Mouse (Mus musculus) limb, embryonic 14.5 days (tissue): ENCODE measurements around the gene Ano6. TPM values are rescaled to one million over a fixed set of nuclear protein-coding genes. Genes with fewer than 3 reads are reported as not detected.

ENCODE experiments used
- ATAC-seq: fragments of 200-750 bp; cut with Nextera tagmentation; 2 replicates; pipeline ENCODE4 v1.8.0; 2017; ENCODE audit warnings: low read depth, moderate number of reproducible peaks, moderate TSS enrichment; ENCODE audit not compliant: low FRiP score
- DNase-seq: peaks from one replicate; pipeline ENCODE4 v3.0.0-alpha.2; 2015; ENCODE audit warnings: low spot score
- H3K27ac ChIP-seq: fragments of 300-500 bp; sonication (generic); replicated peaks from 2 replicates; pipeline ENCODE4 v1.5.1; 2014; ENCODE audit warnings: low read depth, mild to moderate bottlenecking, low read length, moderate library complexity, mixed read lengths
- H3K27me3 ChIP-seq: fragments of 300-500 bp; sonication (generic); 2 replicates; pipeline ENCODE4 v1.6.1; 2014; ENCODE audit warnings: low read length, mixed read lengths; ENCODE audit not compliant: control insufficient read depth, insufficient read depth
- H3K36me3 ChIP-seq: fragments of 300-500 bp; sonication (generic); 2 replicates; pipeline ENCODE4 v1.6.1; 2014; ENCODE audit warnings: mild to moderate bottlenecking, low read length, moderate library complexity, mixed read lengths; ENCODE audit not compliant: control insufficient read depth, insufficient read depth
- H3K4me1 ChIP-seq: fragments of 300-500 bp; sonication (generic); 2 replicates; pipeline ENCODE4 v1.6.1; 2014; ENCODE audit warnings: antibody characterized with exemption, low read length, mixed read lengths; ENCODE audit not compliant: control insufficient read depth, insufficient read depth
- H3K4me2 ChIP-seq: fragments of 300-500 bp; sonication (generic); replicated peaks from 2 replicates; pipeline ENCODE4 v1.6.1; 2014; ENCODE audit warnings: low read depth, mild to moderate bottlenecking, low read length, moderate library complexity; ENCODE audit not compliant: severe bottlenecking
- H3K4me3 ChIP-seq: fragments of 300-500 bp; sonication (generic); replicated peaks from 2 replicates; pipeline ENCODE4 v1.5.1; 2014; ENCODE audit warnings: low read length
- H3K9ac ChIP-seq: fragments of 300-500 bp; sonication (generic); 2 replicates; pipeline ENCODE4 v1.6.1; 2014; ENCODE audit warnings: mild to moderate bottlenecking, low read depth, low read length, moderate library complexity; ENCODE audit not compliant: severe bottlenecking
- H3K9me3 ChIP-seq: fragments of 300-500 bp; sonication (generic); 2 replicates; pipeline ENCODE4 v1.6.1; 2016; ENCODE audit warnings: low read length; ENCODE audit not compliant: control insufficient read depth
- POLR2A ChIP-seq: fragments of 200-500 bp; IDR thresholded peaks from 2 replicates; pipeline ENCODE4 v1.8.0; 2012; ENCODE audit warnings: inconsistent platforms, mild to moderate bottlenecking, moderate library complexity, borderline replicate concordance; ENCODE audit not compliant: insufficient read depth, insufficient read length; ENCODE audit errors: extremely low read depth
- WGBS: fragments of 180-500 bp; shearing (Covaris S2); extraction: QIAGEN DNeasy Blood & Tissue Kit; methylation state at CpG from one replicate; pipeline ENCODE4 v1.1.7; 2014; 5-methylcytosine and 5-hydroxymethylcytosine counted together
- polyA plus RNA-seq, 2 experiments: library from polyadenylated mRNA; depleted of rRNA in 1 of 2; stranded (reverse) in 1 of 2; unstranded in 1 of 2; fragments of >200 nt; fragmentation: Nextera tagmentation in 1 of 2; extraction: Ambion mirVana in 1 of 2; gene quantifications; 2 replicates each; pipeline versions ENCODE4 v1.2.1 to v1.2.3; 2012 to 2014

Ano6 gene
- polyA plus RNA-seq, 2 experiments = 42.1 to 52.3 TPM

- 88% methylated on average over 8 of the region's 8 CpGs for WGBS
- Histone ChIP-seq H3K9ac (no peak overlapping the region), H3K4me1 (0 out of 2 replicates have a peak, but pooled peaks cover 4% of the 10 kb centered on the region), H3K27me3 (no peaks in the 10 kb centered on the region), H3K36me3 (peaks cover 62% of the 10 kb centered on the region), H3K9me3 (no peaks in the 10 kb centered on the region), H3K4me2 (no peak overlapping the region), H3K4me3 (no peak overlapping the region), H3K27ac (no peak overlapping the region)
- ATAC-seq (no peak), DNase-seq (no peak)
- TF ChIP-seq POLR2A = no peak
Measured at GRCm38 (mm10) chr15:95971302-95971701, 180.7 kb downstream of the Ano6 start.

- 96% methylated on average over 15 of the region's 15 CpGs for WGBS
- Histone ChIP-seq H3K9ac (no peak overlapping the region), H3K27ac (no peak overlapping the region), H3K4me3 (no peak overlapping the region), H3K4me2 (no peak overlapping the region), H3K4me1 (0 out of 2 replicates have a peak, but pooled peaks cover 7% of the 10 kb centered on the region), H3K27me3 (no peaks in the 10 kb centered on the region), H3K36me3 (peaks cover 59% of the 10 kb centered on the region), H3K9me3 (no peaks in the 10 kb centered on the region)
- DNase-seq (no peak), ATAC-seq (no peak)
- no peak for TF ChIP-seq POLR2A
Measured at GRCm38 (mm10) chr15:95972156-95972555, 181.5 kb downstream of the Ano6 start.

GRCm38 (mm10) chr15:95972621-95973020 is 182.0 kb downstream of the Ano6 start:
- no peaks in the 10 kb centered on the region for H3K27me3 ChIP-seq
- H3K4me3 ChIP-seq = no peak overlapping the region
- H3K9me3 ChIP-seq = no peaks in the 10 kb centered on the region
- DNase-seq (no peak), ATAC-seq (no peak)
- no peak overlapping the region for H3K4me2 ChIP-seq
- H3K27ac ChIP-seq = no peak overlapping the region
- 93% methylated on average over 12 of the region's 12 CpGs for WGBS
- TF ChIP-seq POLR2A = no peak
- no peak overlapping the region for H3K9ac ChIP-seq
- 0 out of 2 replicates have a peak, but pooled peaks cover 7% of the 10 kb centered on the region for H3K4me1 ChIP-seq
- H3K36me3 ChIP-seq = peaks cover 54% of the 10 kb centered on the region

GRCm38 (mm10) chr15:95974021-95974597 is 183.5 kb downstream of the Ano6 start:
- no peak overlapping the region for H3K27ac ChIP-seq
- no peak for DNase-seq
- ATAC-seq = no peak
- no peak for TF ChIP-seq POLR2A
- H3K4me2 ChIP-seq = no peak overlapping the region
- no peak overlapping the region for H3K9ac ChIP-seq
- H3K27me3 ChIP-seq = no peaks in the 10 kb centered on the region
- H3K4me3 ChIP-seq = no peak overlapping the region
- 82% methylated on average over 10 of the region's 10 CpGs for WGBS
- H3K36me3 ChIP-seq = peaks cover 46% of the 10 kb centered on the region
- H3K9me3 ChIP-seq = no peaks in the 10 kb centered on the region
- H3K4me1 ChIP-seq = 0 out of 2 replicates have a peak, but pooled peaks cover 7% of the 10 kb centered on the region

- Histone ChIP-seq H3K4me2 (no peak overlapping the region), H3K4me3 (no peak overlapping the region), H3K9me3 (no peaks in the 10 kb centered on the region), H3K9ac (no peak overlapping the region), H3K36me3 (peaks cover 30% of the 10 kb centered on the region), H3K27ac (no peak overlapping the region), H3K27me3 (no peaks in the 10 kb centered on the region), H3K4me1 (0 out of 2 replicates have a peak, but pooled peaks cover 7% of the 10 kb centered on the region)
- DNase-seq (no peak), ATAC-seq (no peak)
- WGBS = 63% methylated on average over 4 of the region's 4 CpGs
- no peak for TF ChIP-seq POLR2A
Measured at GRCm38 (mm10) chr15:95976156-95976876, 185.7 kb downstream of the Ano6 start.
